Mouse (Mus musculus) T-helper 2 cell (primary cell): ENCODE measurements around the gene Prex1.
"Not testable (repeated sequence)": the region's sequence is repeated elsewhere in the genome, so short reads cannot be mapped to it uniquely, and the experiment has no call there.

Experiments used
- in situ Hi-C: fragments of 300-600 bp; cut with MboI, MseI; formaldehyde crosslinking; loops from one replicate; pipeline ENCODE4 v1.15.1; 2025; ENCODE audit warnings: high pct_unique_total_duplicates

Prex1 gene

DNA sequence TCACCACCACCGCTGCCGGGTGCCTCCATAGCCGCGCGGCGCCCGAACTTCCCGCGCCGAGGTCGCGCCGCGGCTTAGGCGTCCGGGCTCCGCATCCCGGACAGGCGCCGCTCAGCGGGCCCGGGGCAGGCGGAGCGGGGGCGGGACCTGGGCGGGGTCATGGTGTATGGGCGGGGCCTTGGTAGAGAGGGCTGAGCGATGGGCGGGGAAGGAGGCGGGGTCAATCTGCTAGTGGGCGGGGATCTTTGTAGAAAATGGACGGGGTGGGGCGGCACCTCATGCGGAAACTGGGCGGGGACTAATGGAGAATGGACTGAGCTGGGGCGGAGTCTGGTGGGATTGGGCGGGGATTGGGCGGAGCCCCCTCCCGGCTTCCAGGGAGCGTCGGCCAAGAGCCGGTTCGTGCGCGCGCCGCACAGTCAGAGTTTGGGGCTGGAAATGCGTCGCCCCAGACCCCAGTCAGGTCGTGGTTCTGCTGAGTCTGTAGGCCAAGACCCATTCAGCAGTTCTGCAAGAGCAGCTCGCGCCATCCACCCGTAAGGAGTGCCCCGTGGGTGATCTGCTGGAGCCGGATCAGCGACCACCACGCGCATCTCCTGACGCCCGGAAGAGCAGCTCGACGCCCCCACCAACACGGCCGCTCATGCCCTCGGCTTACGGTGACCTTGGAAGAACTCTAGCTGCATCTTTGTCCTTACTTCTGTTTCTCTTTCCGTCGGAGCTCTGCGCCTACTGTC lies at the start of gene Prex1:
Gene Prex1, minus strand, starts transcription at position 143 of the 737 bp plus-strand sequence.
- in situ Hi-C loops = loop anchor here (5.0 kb wide), 1 partner anchor 73 kb away; no protein-coding TSS in a partner anchor

DNA sequence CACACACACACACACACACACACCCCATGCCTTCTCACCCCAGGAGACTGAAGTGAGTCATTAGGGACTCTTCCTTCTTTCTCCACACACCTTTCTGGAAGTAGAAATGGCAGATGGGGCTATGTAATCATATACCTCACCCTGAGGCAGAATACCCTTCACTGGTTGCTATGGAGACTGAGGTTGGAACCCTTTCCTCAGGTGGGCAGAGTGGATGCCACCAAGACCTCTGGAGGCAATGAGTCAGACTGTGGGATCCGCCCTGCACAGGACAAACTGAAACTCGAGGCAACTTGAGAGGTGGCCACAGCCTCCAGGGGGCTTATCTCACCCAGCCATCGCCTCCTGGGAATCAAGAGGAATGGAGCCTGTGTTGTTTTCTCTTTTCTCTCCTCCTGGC lies 44.3 kb upstream of the Prex1 start:
- in situ Hi-C loops = no loop called here

DNA sequence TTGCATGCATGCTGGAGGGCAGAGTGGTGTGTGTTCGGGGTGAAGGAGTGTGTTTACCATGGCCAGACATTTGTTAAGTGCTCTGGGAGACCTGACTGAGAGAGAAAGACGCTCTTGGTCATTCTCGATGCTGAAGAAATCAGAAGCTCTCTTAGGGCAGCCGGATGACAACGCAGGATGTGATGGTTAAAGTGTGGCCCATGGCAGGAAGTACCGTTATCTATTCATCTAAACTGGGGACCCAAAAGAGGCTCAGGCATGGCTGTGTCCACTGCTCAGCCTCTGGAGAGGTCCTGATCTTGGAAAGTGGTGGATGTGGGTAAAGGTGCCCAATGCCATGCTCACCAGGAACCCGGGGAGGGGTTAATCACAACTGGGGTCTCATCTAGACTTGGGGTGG lies 41.1 kb upstream of the Prex1 start:
- in situ Hi-C loops = no loop called here

DNA sequence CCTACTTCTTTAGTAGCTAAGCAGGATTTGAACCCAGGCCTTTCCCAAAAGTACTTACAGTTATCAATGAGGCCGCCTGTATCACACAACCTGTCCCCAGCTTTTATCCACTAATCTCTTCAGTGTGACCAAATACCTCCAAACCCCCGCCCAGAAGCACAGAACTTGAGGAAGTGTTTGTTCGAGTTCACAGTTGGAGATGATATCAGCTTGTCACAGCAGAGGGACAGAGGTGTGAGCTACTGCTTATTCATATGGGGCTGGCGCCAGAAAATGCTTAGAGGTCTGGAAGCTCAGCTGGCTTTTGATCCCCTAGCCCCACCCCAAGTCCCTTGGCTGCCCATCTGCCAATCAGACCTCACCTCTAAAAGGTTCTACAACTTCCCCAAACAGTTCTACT lies 40.6 kb upstream of the Prex1 start:
- in situ Hi-C loops = no loop called here

DNA sequence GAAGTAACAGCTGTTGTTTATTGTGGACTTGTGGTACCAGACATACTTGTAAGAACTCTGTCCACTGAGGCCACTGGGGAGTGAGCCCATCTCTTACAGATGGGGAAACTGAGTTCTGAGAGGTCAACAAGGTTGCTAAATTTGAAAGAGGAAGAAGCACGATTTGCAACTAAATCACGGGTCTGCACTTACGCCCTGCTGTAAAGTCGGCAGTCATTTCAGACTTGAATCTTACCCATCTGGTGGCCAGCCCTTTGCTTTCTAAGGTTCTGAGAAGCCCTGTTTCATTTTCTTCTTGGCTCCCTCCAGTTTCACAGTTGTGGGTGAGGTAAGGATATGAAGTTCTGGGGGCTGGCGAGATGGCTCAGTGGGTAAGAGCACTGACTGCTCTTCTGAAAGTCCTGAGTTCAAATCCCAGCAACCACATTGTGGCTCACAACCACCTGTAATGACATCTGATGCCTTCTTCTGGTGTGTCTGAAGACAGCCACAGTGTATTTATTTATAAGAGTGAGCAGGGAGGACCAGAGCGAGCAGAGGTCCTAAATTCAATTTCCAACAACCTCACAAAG lies 37.1 kb upstream of the Prex1 start:
- in situ Hi-C loops = no loop called here

DNA sequence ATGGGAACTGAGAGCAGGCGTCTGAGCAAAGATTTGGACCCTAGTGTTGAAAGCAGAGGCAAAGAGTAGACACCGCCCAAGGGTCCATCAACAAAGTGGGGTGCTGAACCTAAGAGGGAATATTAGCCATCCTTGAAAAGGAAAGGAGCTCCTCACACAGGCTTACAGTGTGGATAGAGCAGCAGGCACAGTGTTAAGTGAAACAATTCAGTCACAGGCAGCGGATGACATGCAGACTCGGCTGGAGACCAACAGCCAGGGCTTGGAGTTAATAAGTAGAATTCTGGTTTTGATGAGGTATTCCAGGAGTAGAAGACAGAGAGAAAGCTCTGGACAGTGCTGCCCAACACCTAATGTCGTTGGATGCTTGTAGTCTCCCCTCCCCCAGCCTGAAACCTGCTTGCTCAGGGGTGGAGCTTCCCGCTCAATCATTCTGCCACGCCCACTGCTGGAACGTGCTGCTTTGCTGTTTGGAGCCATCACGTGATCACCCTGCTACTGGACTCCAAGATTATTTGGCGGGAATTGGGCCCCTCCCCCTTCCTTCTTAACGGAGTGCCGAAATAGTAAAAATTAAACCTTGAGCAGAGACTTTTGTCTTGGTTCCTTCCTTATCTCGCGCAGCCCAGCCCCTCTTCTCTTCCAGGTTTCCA lies 32.8 kb upstream of the Prex1 start:
- in situ Hi-C loops = not testable (repeated sequence)

DNA sequence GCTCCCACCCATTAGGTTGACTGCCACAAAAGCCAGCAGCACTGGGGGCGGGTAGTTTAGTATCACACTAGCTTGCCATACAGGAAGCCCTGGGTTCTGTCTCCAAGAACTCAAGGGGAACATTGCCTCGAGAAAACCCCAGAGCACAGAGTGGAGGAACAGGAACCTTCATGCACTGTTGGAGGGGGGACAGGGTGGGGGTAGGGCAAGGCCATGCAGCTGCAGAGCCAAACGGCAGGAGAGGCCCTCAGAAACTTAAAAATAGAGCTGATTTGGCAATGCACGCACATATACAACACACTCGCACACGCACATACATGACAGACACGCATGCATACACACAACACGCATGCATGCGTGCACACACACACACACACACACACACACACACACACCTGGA lies 32.2 kb upstream of the Prex1 start:
- in situ Hi-C loops = no loop called here

DNA sequence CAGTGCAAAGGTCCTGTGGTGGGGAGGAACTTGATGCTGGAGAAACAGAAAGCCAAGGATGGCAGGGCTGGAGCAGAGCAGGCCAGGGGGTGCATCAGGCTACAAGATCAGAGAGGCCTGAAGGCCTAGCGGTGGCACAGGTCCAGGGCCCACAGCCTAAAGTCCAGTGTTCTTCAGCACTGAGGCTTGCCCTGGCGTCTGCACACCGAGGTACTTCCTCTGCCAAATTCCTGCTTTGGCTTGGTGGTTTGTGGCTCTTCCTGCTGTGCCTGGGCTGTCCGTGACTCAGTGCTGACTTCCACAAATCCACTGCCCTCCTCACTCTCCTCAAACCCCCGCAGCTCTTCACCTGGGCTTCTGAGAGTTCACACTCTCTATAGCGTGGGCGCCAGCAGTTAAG lies 30.8 kb upstream of the Prex1 start:
- in situ Hi-C loops = no loop called here

DNA sequence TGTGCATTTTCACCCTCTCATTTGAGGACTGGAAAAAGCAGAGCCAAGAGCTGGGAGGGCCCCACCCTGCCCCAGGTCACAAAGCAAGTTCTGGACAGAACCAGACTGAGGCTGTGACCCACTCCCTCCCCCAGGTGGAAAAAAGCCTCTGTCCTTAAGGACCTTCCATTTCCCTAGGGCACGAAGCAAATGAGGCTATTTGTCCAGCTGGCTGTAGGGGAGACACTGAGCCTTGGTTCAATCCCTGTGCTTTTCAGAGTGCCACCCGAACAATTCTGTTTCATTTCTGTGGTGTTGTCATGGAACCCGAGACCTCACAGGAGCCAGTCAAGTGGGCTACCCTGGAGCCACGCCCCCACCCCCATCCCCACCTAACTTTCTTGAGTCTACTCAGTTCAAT lies 29.9 kb upstream of the Prex1 start:
- in situ Hi-C loops = no loop called here

DNA sequence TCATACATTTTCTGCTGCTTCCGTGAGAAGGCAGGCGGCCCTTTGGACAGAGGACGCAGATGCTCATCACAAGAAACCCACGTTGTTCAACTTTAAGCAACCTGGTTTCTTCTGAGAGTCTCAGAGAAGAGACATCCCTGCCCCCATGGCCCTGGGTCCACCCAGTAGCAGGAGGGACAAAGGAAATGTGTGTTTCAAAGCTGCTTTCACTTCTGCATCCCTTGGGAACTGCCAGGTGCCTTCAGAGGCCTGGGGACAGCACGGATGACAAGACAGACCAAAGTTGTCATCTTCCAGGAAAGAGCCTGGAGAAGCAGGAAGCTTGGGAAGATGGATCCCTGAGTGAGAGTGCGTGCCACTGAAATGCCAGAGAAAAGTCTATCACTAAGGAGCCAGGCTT lies 27.8 kb upstream of the Prex1 start:
- in situ Hi-C loops = no loop called here

DNA sequence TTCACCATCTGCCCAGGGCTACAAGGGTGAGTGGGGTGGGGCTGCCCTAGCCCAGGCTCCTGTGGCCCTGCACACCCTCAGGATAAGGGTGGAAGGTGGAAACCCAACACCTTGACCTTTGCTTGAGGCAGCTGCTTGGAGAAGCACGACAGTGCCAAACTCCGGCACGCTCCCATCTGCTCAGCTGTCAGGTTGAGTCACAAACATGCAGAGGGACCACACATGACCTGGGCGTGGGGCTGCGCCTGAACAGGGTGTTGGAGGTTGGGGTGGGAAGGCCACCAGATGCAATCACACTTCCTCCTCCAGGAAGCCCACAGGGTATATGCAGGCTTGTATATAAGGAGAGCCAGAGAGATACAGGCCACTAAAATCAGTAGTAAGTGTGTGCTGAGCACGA lies 26.8 kb upstream of the Prex1 start:
- in situ Hi-C loops = no loop called here

DNA sequence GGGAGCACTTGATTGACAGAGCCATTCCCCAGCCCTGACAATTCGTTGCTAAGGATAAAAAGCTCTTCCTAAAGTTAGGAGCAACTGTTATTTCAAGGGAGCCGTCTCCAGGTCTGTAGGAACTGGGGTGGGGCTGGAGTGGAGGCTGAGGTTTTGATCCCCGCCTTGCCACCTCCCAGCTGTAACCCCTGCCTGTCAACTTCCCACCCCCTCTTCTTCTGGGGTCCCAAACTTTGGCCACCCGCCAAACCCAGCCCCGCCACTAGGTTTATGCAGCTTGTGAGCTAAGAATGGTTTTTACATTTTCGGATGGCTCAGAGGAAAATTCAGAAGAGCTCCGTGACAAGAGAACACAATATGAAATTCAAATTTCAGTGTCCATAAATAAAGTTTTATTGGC lies 23.7 kb upstream of the Prex1 start:
- in situ Hi-C loops = no loop called here

DNA sequence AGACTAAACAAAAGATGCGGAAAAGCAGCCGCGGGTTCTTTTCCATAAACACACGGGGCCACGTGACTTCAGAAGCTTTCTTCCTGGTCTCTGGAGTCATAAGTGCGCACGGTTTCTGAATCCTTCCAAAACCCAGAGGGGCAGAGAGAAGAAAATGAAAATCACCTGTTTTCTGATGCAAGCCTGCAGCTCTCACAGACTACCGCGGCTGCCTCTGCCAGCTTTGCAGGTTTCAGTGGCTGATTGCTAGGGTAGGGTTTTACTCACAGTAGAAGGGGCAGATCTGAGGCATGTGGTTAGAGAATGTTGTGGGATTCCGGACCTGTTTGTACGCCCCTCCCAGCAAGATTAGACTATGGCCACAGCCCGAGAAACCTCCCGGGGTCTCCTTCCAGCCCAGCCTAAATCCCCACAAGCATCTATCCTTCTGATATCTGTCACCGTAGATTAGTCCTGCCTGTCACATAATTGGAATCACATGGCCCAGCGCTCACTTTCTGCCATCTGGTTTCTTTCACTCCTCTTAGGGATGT lies 21.9 kb upstream of the Prex1 start:
- in situ Hi-C loops = no loop called here

DNA sequence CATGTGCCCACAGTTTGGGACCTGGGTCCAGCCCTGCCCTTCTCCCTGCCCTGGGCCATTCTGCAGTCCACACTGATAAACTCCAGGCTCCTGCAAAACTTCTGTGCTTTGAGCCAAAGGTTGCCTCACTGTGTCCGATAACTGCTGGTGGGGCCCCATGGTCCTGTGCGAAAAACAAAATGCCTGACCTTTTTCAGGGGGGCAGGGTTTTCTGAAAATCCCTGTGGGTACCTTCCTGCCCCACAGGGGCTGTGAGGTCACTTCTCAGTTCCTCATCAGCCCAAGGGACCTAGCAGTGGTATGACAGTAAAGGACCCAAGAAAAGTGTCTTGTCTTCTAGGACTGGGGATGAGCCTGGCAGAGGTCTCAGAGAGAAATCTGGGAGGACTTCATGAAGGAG lies 19.2 kb upstream of the Prex1 start:
- in situ Hi-C loops = no loop called here

DNA sequence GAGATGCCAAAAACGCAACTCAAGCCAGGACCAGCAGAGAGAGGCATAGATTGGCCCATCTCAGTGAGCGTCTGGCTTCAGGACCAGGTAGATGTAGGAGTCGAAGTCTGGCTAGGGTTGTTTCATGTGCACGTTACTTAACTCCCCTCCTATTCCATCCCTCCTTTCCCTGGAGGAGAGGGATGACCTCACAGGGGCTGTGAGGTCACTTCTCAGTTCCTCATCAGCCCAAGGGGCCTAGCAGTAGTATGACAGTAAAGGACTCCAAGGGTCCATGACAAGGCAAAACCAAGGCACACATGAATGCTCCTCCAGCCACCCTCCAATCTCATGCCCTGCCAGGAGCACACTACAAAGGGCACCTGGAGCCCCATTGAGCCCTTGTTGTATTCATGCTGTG lies 18.5 kb upstream of the Prex1 start:
- in situ Hi-C loops = no loop called here

DNA sequence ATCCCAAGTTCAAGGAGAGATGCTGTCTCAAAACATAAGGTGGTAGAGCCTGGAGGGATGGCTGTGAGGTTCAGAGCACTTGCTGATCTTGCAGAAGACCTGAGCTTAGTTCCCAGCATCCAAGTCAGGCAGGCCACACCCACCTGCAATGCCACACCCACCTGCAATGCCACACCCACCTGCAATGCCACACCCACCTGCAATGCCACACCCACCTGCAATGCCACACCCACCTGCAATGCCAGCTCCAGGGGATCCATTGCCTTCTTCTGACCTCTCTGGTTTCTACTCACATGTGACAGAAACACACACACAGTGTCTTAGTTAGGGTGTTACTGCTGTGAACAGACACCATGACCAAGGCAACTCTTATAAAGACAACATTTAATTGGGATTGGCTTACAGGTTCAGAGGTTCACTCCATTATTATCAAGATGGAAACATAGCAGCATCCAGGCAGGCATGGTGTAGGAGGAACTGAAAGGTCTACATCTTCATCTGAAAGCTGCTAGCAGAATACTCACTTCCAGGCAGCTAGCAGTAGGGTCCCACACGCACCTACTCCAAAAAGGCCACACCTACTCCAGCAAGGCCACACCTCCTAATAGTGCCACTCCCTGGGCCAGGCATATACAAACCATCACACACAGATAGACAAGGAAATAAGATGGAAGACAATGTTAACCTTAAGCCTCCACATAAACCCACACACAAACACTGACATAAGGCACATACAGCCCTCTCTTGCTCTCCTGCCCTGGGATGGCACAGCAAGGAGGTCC lies 17.7 kb upstream of the Prex1 start:
- in situ Hi-C loops = not testable (repeated sequence)

DNA sequence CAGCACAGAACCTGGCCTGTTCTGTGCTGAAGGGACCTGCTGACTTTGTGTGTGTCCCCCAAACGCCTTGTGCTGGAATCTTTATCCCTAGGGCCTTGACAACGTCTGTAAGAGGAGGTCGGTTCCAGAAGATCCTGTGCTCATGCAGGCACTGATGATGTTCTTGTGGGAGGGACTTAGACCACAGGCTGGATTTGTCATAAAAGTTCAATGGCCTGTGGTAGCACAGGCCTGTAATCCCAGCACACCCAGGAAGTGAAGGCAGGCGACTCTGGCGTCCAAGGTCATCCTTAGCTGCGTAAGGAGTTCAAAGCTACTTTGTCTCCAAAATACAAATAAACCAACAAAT lies 16.9 kb upstream of the Prex1 start:
- in situ Hi-C loops = no loop called here

DNA sequence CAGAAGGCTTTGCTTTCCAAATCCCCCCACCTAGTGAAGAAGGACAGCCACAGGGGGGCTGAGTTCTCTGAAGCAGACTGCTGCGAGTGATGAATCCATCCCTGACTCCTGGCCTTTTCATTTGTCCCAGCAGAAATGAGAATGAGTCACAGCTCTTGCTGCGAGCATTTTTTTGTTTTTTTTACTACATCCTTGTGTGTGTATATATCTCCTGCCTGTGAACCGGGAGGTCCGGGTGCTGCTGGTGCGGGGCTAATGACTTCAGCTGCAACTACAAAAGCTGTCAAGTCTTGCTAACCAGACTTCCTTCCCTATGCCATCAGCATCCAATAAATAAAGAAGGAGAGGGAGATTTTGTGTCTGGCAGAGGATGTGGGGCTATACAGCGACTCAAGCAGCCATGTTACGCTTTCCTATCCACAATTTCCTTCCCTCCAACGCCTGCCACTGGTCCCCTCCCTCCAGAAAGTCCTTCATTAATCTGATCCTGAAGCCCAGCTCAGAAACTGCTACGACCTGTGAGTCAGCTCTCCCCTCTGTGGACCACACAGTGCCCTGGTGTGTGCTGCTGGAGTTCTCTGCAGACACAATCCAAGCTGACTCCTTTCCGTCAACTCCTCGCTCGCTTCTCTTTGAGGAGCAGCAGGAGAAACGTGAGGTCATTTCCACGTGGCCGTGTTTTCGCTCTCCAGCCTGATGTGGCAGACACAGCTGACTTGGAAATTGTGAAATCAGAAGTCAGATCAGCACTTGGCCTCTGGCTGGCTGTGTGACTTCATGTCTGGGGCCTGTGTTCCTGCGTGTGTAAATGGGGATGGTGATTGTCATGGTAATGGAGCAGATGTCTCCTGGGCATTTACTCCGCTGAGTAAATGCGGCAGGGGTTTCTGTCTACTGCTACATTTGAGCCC lies 16.3 kb upstream of the Prex1 start:
- in situ Hi-C loops = no loop called here

DNA sequence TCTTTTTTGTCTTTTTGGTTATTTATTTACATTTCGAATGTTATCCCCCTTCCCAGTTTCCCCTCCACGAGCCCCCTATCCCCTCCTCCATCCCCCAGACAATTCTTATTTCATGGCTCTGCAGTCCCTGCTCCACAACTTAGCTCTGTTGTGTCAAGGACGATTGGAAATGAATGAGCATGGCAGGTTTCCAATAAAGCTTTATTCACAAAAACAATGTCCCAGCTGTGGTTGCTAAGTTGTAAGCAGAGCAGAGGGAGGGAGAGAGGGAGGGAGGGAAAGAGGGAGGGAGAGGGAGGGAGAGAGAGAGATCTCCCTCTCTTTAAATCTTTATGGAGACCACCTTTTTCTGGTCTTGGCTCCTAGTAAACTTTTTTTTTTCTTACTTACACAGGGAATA lies 15.4 kb upstream of the Prex1 start:
- in situ Hi-C loops = no loop called here

DNA sequence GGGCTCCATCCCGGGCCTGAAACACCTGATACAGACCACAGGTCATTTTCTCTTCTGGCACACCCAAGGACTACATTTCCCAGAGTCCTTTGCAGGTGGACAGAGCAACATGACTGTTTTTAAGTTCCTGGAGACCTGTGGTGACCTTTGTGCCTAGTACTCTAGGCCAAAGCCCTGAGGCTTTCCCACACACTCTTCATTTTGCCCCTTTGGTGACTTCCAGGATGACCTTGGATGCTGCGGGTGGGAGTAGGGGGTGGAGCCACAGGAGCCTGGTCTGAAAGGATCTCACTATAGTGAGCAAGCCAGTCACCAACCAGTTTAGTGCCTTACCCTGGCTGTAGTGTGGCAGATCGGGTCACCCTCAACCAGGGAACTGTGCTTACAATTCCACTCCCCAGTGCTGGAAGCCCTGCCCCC lies 14.6 kb upstream of the Prex1 start:
- in situ Hi-C loops = no loop called here

DNA sequence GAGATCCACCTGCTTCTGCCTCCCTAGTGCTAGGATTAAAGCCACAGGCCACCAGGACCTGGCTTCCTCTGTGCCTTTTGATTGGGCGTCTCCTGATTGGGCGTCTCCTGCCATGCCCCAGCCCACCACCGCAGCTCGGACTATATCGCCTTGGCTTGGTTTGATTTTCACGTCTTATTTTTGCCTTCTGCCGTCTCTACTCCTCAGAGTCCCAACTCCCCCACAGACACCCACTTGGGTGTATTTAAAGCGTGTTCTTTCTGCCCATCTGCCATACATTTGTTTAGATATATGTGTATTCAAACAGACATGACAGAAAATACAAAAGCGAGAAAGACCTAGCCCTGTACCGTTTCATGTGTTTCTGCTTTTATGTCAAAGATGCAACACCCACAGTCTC lies 14.2 kb upstream of the Prex1 start:
- in situ Hi-C loops = no loop called here
